ENCODE assay signal across 23 mouse cellular contexts in genomic region chr6:29406412-29406811, GRCm38 (mm10). TPM values are rescaled to one million over a fixed set of nuclear protein-coding genes. Genes with fewer than 3 reads are reported as not detected.
A peak's percentile ranks its signal among the peaks of the same experiment; 100 is the strongest.
DNase-seq lines count a peak whose midpoint lies in the region; ATAC-seq and TF ChIP-seq lines count a peak whose summit lies in the region.
"Had no signal": no experiment of that assay in that cellular context is flagged by ENCODE, and none has a peak within 500 bp of the region (broad histone marks: within the 10 kb centered on the region; RNA-seq: fewer than 3 reads in every experiment).

No protein-coding gene starts in this region.

- DNase-seq in cerebellum, postnatal 10 days, result peak; percentile 66 to 71
- no peak for DNase-seq in cerebellum, postnatal 4 days (ENCODE audit: low spot score in 2 of 2)
- DNase-seq in hindbrain, postnatal 0 days (ENCODE audit: low spot score), result peak; percentile 22
- DNase-seq in hindbrain, embryonic 10.5 days (ENCODE audit: low spot score), result no peak
- peak; percentile 59 for DNase-seq in brain, adult 2 months (ENCODE audit: low read depth, low spot score)
- no peak for DNase-seq in lung, adult 18-20 months
- DNase-seq: gastrocnemius, postnatal 14 days; heart, adult 11 months; kidney, postnatal 25 days; liver; thymus, postnatal 25 days had no signal

- peaks cover 27% of the 10 kb centered on the region for H3K36me3 ChIP-seq in hindbrain, postnatal 0 days (ENCODE audit: insufficient read depth, low read length)
- H3K36me3 ChIP-seq in hindbrain, embryonic 10.5 days, result peaks cover 35% of the 10 kb centered on the region
- peaks cover 39% of the 10 kb centered on the region for H3K36me3 ChIP-seq in neural tube, embryonic 13.5 days
- H3K36me3 ChIP-seq: liver, embryonic 15.5 days had no signal

- no peak for ATAC-seq in hindbrain, postnatal 0 days
- ATAC-seq in neural tube, embryonic 13.5 days (ENCODE audit: low read depth), result peak; percentile 82
- ATAC-seq: forebrain, embryonic 15.5 days; intestine, postnatal 0 days; midbrain, embryonic 16.5 days had no signal

- H3K4me2 ChIP-seq in hindbrain, postnatal 0 days (ENCODE audit: low read depth, low read length), result no peak overlapping the region
- no peak overlapping the region for H3K4me2 ChIP-seq in neural tube, embryonic 13.5 days
- H3K4me2 ChIP-seq: forebrain, embryonic 15.5 days; heart, embryonic 11.5 days; liver, embryonic 15.5 days had no signal

- TF ChIP-seq CTCF in hindbrain, postnatal 0 days (IDR thresholded peaks at IDR 0.05; ENCODE audit: low read depth), result no peak

- no peaks in the 10 kb centered on the region for H3K4me1 ChIP-seq in hindbrain, postnatal 0 days (ENCODE audit: insufficient read depth, low read length)
- peaks cover 5% of the 10 kb centered on the region; the same call in 1 of the 2 replicates for H3K4me1 ChIP-seq in hindbrain, embryonic 10.5 days (replicated peaks)
- peaks cover 18% of the 10 kb centered on the region; the same call in 1 of the 2 replicates for H3K4me1 ChIP-seq in neural tube, embryonic 13.5 days (replicated peaks)
- H3K4me1 ChIP-seq: liver, embryonic 15.5 days had no signal

- H3K9me3 ChIP-seq in hindbrain, postnatal 0 days (ENCODE audit: low read length), result no peaks in the 10 kb centered on the region
- no peaks in the 10 kb centered on the region for H3K9me3 ChIP-seq in hindbrain, embryonic 10.5 days
- H3K9me3 ChIP-seq in neural tube, embryonic 13.5 days, result no peaks in the 10 kb centered on the region
- H3K9me3 ChIP-seq: embryonic facial prominence, embryonic 10.5 days; forebrain, embryonic 15.5 days; limb, embryonic 10.5 days; liver, embryonic 15.5 days had no signal

- H3K4me3 ChIP-seq in hindbrain, postnatal 0 days (ENCODE audit: low read length), result no peak overlapping the region
- no peak overlapping the region for H3K4me3 ChIP-seq in hindbrain, embryonic 10.5 days
- H3K4me3 ChIP-seq in neural tube, embryonic 13.5 days, result no peak overlapping the region
- H3K4me3 ChIP-seq: embryonic facial prominence, embryonic 10.5 days; forebrain, embryonic 15.5 days; limb, embryonic 10.5 days; liver, embryonic 15.5 days had no signal

- WGBS in hindbrain, postnatal 0 days, result 58% methylated on average over 6 of the region's 6 CpGs
- WGBS in hindbrain, embryonic 10.5 days, result 87% methylated on average over 6 of the region's 6 CpGs
- WGBS in neural tube, embryonic 13.5 days, result 27% methylated on average over 6 of the region's 6 CpGs

- no peak overlapping the region for H3K27ac ChIP-seq in hindbrain, postnatal 0 days
- no peak overlapping the region for H3K27ac ChIP-seq in hindbrain, embryonic 10.5 days
- peak overlapping the region; percentile 71; the same call in 1 of the 2 replicates for H3K27ac ChIP-seq in neural tube, embryonic 13.5 days (replicated peaks)
- H3K27ac ChIP-seq: embryonic facial prominence, embryonic 10.5 days; forebrain, embryonic 15.5 days; limb, embryonic 10.5 days; liver, embryonic 15.5 days; macrophage had no signal

- H3K9ac ChIP-seq in hindbrain, postnatal 0 days (replicated peaks; ENCODE audit: low read length), result no peak overlapping the region
- no peak overlapping the region for H3K9ac ChIP-seq in neural tube, embryonic 13.5 days
- H3K9ac ChIP-seq: forebrain, embryonic 15.5 days; liver, embryonic 15.5 days had no signal

- H3K27me3 ChIP-seq in hindbrain, postnatal 0 days (ENCODE audit: insufficient read depth, low read length), result no peaks in the 10 kb centered on the region
- H3K27me3 ChIP-seq in hindbrain, embryonic 10.5 days (ENCODE audit: insufficient read depth, poor library complexity, severe bottlenecking), result peaks cover 10% of the 10 kb centered on the region
- H3K27me3 ChIP-seq in neural tube, embryonic 13.5 days, result 0 out of 2 replicates have a peak, but pooled peaks cover under 1% of the 10 kb centered on the region
- H3K27me3 ChIP-seq: forebrain, embryonic 15.5 days had no signal

RNA-seq across cellular contexts. Expression of gene Ccdc136, which starts 10.3 kb away (rescaled TPM):
- total RNA-seq in hindbrain, postnatal 0 days (2014; rRNA removed), result 58.1 and 79.4 TPM in 2 replicates
- 56.4 and 62.0 TPM in 2 replicates for polyA plus RNA-seq in hindbrain, postnatal 0 days (2015; fragmentation: Nextera tagmentation; extraction: Ambion mirVana)
- 21.5 and 22.4 TPM in 2 replicates for polyA plus RNA-seq in hindbrain, embryonic 10.5 days (2016; fragmentation: Nextera tagmentation; extraction: Ambion mirVana)
- polyA plus RNA-seq in neural tube, embryonic 13.5 days (2015; fragmentation: Nextera tagmentation; extraction: Ambion mirVana), result 45.0 and 45.5 TPM in 2 replicates
- polyA plus RNA-seq: macrophage had no signal

RNA-seq across cellular contexts. Expression of gene Opn1sw, which starts 18.1 kb away (rescaled TPM):
- 2.2 TPM in 1 of 2 replicates, not detected in the other for total RNA-seq in hindbrain, postnatal 0 days (2014; rRNA removed)
- polyA plus RNA-seq in hindbrain, postnatal 0 days (2015; fragmentation: Nextera tagmentation; extraction: Ambion mirVana), result 0.44 and 0.63 TPM in 2 replicates
- 0.17 and 0.21 TPM in 2 replicates for polyA plus RNA-seq in hindbrain, embryonic 10.5 days (2016; fragmentation: Nextera tagmentation; extraction: Ambion mirVana)
- 0.25 and 0.34 TPM in 2 replicates for polyA plus RNA-seq in neural tube, embryonic 13.5 days (2015; fragmentation: Nextera tagmentation; extraction: Ambion mirVana)
- total RNA-seq: adrenal gland, adult 18-20 months; adrenal gland, postnatal 4 days had no signal
- polyA plus RNA-seq: macrophage; spleen, adult 2 months had no signal

RNA-seq across cellular contexts. Expression of gene Flnc, which starts 26.6 kb away (rescaled TPM):
- 17.6 and 19.4 TPM in 2 replicates for total RNA-seq in hindbrain, postnatal 0 days (2014; rRNA removed)
- polyA plus RNA-seq in hindbrain, postnatal 0 days (2015; fragmentation: Nextera tagmentation; extraction: Ambion mirVana), result 1.8 TPM in 2 replicates
- 3.6 and 4.1 TPM in 2 replicates for polyA plus RNA-seq in hindbrain, embryonic 10.5 days (2016; fragmentation: Nextera tagmentation; extraction: Ambion mirVana)
- 7.0 and 8.1 TPM in 2 replicates for polyA plus RNA-seq in neural tube, embryonic 13.5 days (2015; fragmentation: Nextera tagmentation; extraction: Ambion mirVana)
- polyA plus RNA-seq: macrophage had no signal

RNA-seq across cellular contexts. Expression of gene Calu, which starts 58.5 kb away (rescaled TPM):
- 117 and 119 TPM in 2 replicates for total RNA-seq in hindbrain, postnatal 0 days (2014; rRNA removed)
- polyA plus RNA-seq in hindbrain, postnatal 0 days (2015; fragmentation: Nextera tagmentation; extraction: Ambion mirVana), result 131 and 135 TPM in 2 replicates
- 205 and 242 TPM in 2 replicates for polyA plus RNA-seq in hindbrain, embryonic 10.5 days (2016; fragmentation: Nextera tagmentation; extraction: Ambion mirVana)
- 180 and 200 TPM in 2 replicates for polyA plus RNA-seq in neural tube, embryonic 13.5 days (2015; fragmentation: Nextera tagmentation; extraction: Ambion mirVana)

Comparison
In these comparisons a context has a peak if more than half of its experiments do, and no peak if none do; other contexts are left out.
1. DNase-seq: peak in cerebellum, postnatal 10 days (2 of 2), hindbrain, postnatal 0 days (single experiment) and brain, adult 2 months (single experiment); none in cerebellum, postnatal 4 days (0 of 2), hindbrain, embryonic 10.5 days (single experiment) and lung, adult 18-20 months (0 of 2).